16 mouse cellular contexts compared by ENCODE assay signal in genomic region chr16:49321951-49322350, GRCm38 (mm10).
DNase-seq lines count a peak whose midpoint lies in the region; ATAC-seq and TF ChIP-seq lines count a peak whose summit lies in the region.
"Had no signal": no experiment of that assay in that cellular context is flagged by ENCODE, and none has a peak within 500 bp of the region (broad histone marks: within the 10 kb centered on the region; RNA-seq: fewer than 3 reads in every experiment).

No protein-coding gene starts in this region.

- DNase-seq in frontal cortex, postnatal 25 days (ENCODE audit: low spot score in 2 of 2): no peak
- no peak for DNase-seq in left cerebral cortex, adult 2 months (ENCODE audit: extremely low spot score in 1 of 2, low spot score in 2 of 2)
- DNase-seq in left cerebral cortex, adult 9 months (ENCODE audit: low spot score in 2 of 2): no peak
- no peak for DNase-seq in CH12.LX (ENCODE audit: extremely low read depth)
- DNase-seq in fibroblast of lung, adult 2 months (ENCODE audit: low read depth): peak; percentile 19
- no peak for DNase-seq in thymus, postnatal 0 days (ENCODE audit: low spot score)
- DNase-seq in ovary, postnatal 14 days (ENCODE audit: low spot score): no peak
- DNase-seq: adrenal gland, postnatal 36 days; cerebellum, adult 11 months; kidney, adult 8-10 months; lung, adult 18-20 months had no signal

- dilution Hi-C loops in CH12.LX (cut with MboI; ENCODE audit: extremely low pct_ligation_motif_present, extremely low pct_unique_long_range_greater_than_20kb, low sequenced_read_pairs): no loop called here

- H3K27me3 ChIP-seq in CH12.LX (replicated peaks): no peaks in the 10 kb centered on the region
- H3K27me3 ChIP-seq: embryonic facial prominence, embryonic 12.5 days; heart, embryonic 13.5 days; neural tube, embryonic 15.5 days had no signal

- H3K79me2 ChIP-seq in CH12.LX (replicated peaks; ENCODE audit: control insufficient read depth, extremely low read depth, insufficient read depth, poor library complexity, severe bottlenecking): no peaks in the 10 kb centered on the region

- peak; percentile 70 for ATAC-seq in frontal cortex, adult (ENCODE audit: low TSS enrichment)

- intact Hi-C loops in left cerebral cortex, adult 2 months (cut with DNase I): loop anchor here (1.0 to 2.0 kb wide), 2 partner anchors 158 to 305 kb away; no protein-coding TSS in a partner anchor

- H3K4me1 ChIP-seq in CH12.LX (ENCODE audit: control insufficient read depth in 1 of 2, insufficient read depth in 2 of 2): peaks cover 0 to 23% of the 10 kb centered on the region in 2 experiments; a peak in 2 of 4 replicates
- H3K4me1 ChIP-seq: embryonic facial prominence, embryonic 12.5 days; hindbrain, embryonic 10.5 days; neural tube, embryonic 15.5 days had no signal

- no peak overlapping the region for H3K4me3 ChIP-seq in left cerebral cortex, adult 2 months
- H3K4me3 ChIP-seq in CH12.LX (replicated peaks in 1 of 3; ENCODE audit: low read depth in 2 of 3, low read length in 2 of 3, poor library complexity in 1 of 3): no peak overlapping the region
- H3K4me3 ChIP-seq: embryonic facial prominence, embryonic 12.5 days; heart, embryonic 13.5 days; hindbrain, embryonic 10.5 days; neural tube, embryonic 15.5 days had no signal

- H3K9me3 ChIP-seq in CH12.LX (replicated peaks; ENCODE audit: low read length): no peaks in the 10 kb centered on the region
- H3K9me3 ChIP-seq: embryonic facial prominence, embryonic 12.5 days; heart, embryonic 13.5 days; hindbrain, embryonic 10.5 days; neural tube, embryonic 15.5 days had no signal

- no peak for TF ChIP-seq EP300 in CH12.LX (IDR thresholded peaks at IDR 0.05; ENCODE audit: low read length)

- H3K4me2 ChIP-seq in CH12.LX (ENCODE audit: insufficient read depth, low read depth, poor library complexity, severe bottlenecking): no peak overlapping the region
- H3K4me2 ChIP-seq: embryonic facial prominence, embryonic 12.5 days; heart, embryonic 13.5 days; neural tube, embryonic 15.5 days had no signal

- in situ Hi-C loops in CH12.LX (cut with MboI; ENCODE audit: low pct_ligation_motif_present, low pct_unique_long_range_greater_than_20kb, low sequenced_read_pairs): no loop called here

- TF ChIP-seq RAD21 in CH12.LX (IDR thresholded peaks at IDR 0.05; ENCODE audit: low read depth, low read length): peak; percentile 78

- no peaks in the 10 kb centered on the region for H3K36me3 ChIP-seq in CH12.LX (replicated peaks in 1 of 2; ENCODE audit: control insufficient read depth in 1 of 2, insufficient read depth in 1 of 2, low read length in 1 of 2)
- H3K36me3 ChIP-seq: embryonic facial prominence, embryonic 12.5 days; heart, embryonic 13.5 days; hindbrain, embryonic 10.5 days; neural tube, embryonic 15.5 days had no signal

- no peak for TF ChIP-seq POLR2A in CH12.LX (IDR thresholded peaks at IDR 0.05; ENCODE audit: low read depth, low read length)

- TF ChIP-seq CTCF in left cerebral cortex, adult 2 months (IDR thresholded peaks at IDR 0.05): peak; percentile 62
- TF ChIP-seq CTCF in CH12.LX (conservative IDR thresholded peaks at IDR 0.05 in 1 of 2, IDR thresholded peaks at IDR 0.05 in 1 of 2; ENCODE audit: low read depth in 2 of 2, low read length in 2 of 2): peak in 1 of 2 experiments; percentile 69; a peak in 2 of 4 replicates

- no peak overlapping the region for H3K27ac ChIP-seq in left cerebral cortex, adult 2 months
- no peak overlapping the region for H3K27ac ChIP-seq in CH12.LX (ENCODE audit: insufficient read depth, low read depth)
- H3K27ac ChIP-seq: embryonic facial prominence, embryonic 12.5 days; heart, embryonic 13.5 days; hindbrain, embryonic 10.5 days; neural tube, embryonic 15.5 days had no signal

- H3K9ac ChIP-seq in CH12.LX (ENCODE audit: insufficient read depth, low read depth): no peak overlapping the region
- H3K9ac ChIP-seq: embryonic facial prominence, embryonic 12.5 days; heart, embryonic 13.5 days; neural tube, embryonic 15.5 days had no signal

TF ChIP-seq in CH12.LX, 34 proteins besides CTCF, POLR2A, EP300 and RAD21:
- TF ChIP-seq ZKSCAN1 (IDR thresholded peaks at IDR 0.05; ENCODE audit: borderline replicate concordance, low read depth, low read length) (no peak), MXI1 (IDR thresholded peaks at IDR 0.05; ENCODE audit: low read depth, low read length) (no peak), HCFC1 (IDR thresholded peaks at IDR 0.05; ENCODE audit: low read depth, low read length) (no peak), ZNF384 (IDR thresholded peaks at IDR 0.05; ENCODE audit: low read depth, low read length) (no peak), CHD1 (IDR thresholded peaks at IDR 0.05; ENCODE audit: low read depth, low read length) (no peak), SMC3 (IDR thresholded peaks at IDR 0.05; ENCODE audit: low read depth, low read length) (peak; percentile 49), JUND (conservative IDR thresholded peaks at IDR 0.05; ENCODE audit: low read depth, low read length) (no peak), NELFE (IDR thresholded peaks at IDR 0.05; ENCODE audit: low read depth, low read length) (no peak)
